Mouse (Mus musculus): ENCODE measurements at regions not wholly inside any gene's neighbourhood (a gene's known extent, or its start where the extent isn't known, plus 50 kb on each side); places are given as distances from the start of the nearest gene placed in this dataset.

DNA sequence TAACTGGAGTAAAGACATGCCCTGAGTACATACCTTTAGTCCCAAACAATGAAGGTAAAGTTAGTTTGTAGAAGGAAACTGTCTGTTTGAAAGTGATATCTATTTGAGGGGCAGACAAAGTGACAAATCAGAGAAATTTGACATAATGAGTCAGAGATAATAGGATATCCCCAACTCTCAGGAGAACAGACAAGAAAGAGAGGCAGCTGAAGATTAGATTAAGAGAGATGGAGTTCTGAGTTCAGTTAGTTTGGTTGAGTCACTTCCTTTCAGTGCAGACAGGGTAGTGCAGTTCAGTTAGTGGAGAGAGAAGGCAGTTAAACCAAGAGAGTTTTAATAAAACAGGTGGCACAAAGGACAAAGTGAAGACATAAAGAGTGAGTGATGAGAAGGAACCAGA, 477.4 kb upstream of the Diaph2 start:
- peaks cover 8% of the 10 kb centered on the region; the same call in 1 of the 2 replicates for H3K9me3 ChIP-seq (ENCODE audit: low read length)
- TF ChIP-seq NANOG (IDR thresholded peaks at IDR 0.05; ENCODE audit: borderline replicate concordance, low read length) (no peak), POU5F1 (IDR thresholded peaks at IDR 0.05; ENCODE audit: borderline replicate concordance, low read length) (no peak), CTCF (conservative IDR thresholded peaks at IDR 0.05; ENCODE audit: low read length) (no peak)
- no peak overlapping the region for H3K4me3 ChIP-seq (replicated peaks; ENCODE audit: low read length)
- no peaks in the 10 kb centered on the region for H3K36me3 ChIP-seq (ENCODE audit: insufficient read depth, low read length)
- H3K27me3 ChIP-seq (ENCODE audit: insufficient read depth, low read length) = no peaks in the 10 kb centered on the region
- H3K4me1 ChIP-seq (replicated peaks; ENCODE audit: low read depth, low read length) = no peaks in the 10 kb centered on the region

DNA sequence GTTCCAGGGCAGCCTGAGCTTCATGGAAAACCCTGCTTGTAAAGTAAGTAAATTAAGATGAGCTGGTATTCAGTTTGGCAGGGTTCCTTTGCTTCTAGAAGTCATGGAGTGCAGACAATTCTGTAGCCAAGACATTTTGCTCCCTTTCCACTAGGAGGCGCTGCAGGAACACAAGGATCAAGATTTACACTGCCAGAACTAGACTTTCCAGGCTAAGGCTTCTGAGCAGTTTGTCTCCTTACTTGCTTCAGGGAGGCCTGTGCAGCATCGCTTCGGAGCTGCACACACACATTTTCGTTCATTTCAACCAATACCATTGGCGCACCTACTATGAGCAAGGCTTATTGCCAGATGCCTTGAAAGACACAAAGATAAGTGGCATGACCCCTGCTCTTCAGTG, 445.6 kb upstream of the Diaph2 start:
- H3K27me3 ChIP-seq (ENCODE audit: insufficient read depth, low read length) = no peaks in the 10 kb centered on the region

DNA sequence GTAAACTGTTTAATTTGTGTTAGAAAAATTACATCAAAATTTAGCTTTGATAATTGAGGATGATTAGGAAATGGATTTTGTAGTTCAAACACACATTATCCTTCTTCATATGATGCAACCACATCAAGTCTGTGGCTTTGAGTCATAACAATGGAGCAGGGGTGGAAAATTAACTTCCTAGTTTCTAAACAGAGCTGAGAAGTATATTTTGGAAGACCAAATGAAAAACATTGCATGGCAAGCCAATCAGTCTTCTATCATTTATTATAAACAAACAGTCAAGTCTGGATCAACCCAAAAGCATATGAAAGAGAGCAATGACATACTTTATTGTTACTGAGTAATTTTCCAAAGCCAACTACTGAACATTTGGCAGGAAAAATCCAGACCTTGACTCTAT, 440.2 kb upstream of the Diaph2 start:
- H3K4me3 ChIP-seq (replicated peaks; ENCODE audit: low read length) = no peak overlapping the region
- H3K4me1 ChIP-seq (replicated peaks; ENCODE audit: low read depth, low read length) = no peaks in the 10 kb centered on the region
- no peak for TF ChIP-seq CTCF (conservative IDR thresholded peaks at IDR 0.05; ENCODE audit: low read length)
- TF ChIP-seq NANOG (IDR thresholded peaks at IDR 0.05; ENCODE audit: borderline replicate concordance, low read length) = no peak
- no peak for TF ChIP-seq POU5F1 (IDR thresholded peaks at IDR 0.05; ENCODE audit: borderline replicate concordance, low read length)
- no peaks in the 10 kb centered on the region for H3K9me3 ChIP-seq (ENCODE audit: low read length)
- H3K36me3 ChIP-seq (ENCODE audit: insufficient read depth, low read length) = no peaks in the 10 kb centered on the region
- H3K27me3 ChIP-seq (ENCODE audit: insufficient read depth, low read length) = no peaks in the 10 kb centered on the region

More for the DNA sequence above, 445.6 kb upstream of the Diaph2 start:
- H3K4me1 ChIP-seq (replicated peaks; ENCODE audit: low read depth, low read length) = no peaks in the 10 kb centered on the region
- no peak overlapping the region for H3K4me3 ChIP-seq (replicated peaks; ENCODE audit: low read length)
- TF ChIP-seq CTCF (conservative IDR thresholded peaks at IDR 0.05; ENCODE audit: low read length) (peak; percentile 54), NANOG (IDR thresholded peaks at IDR 0.05; ENCODE audit: borderline replicate concordance, low read length) (no peak)
- no peaks in the 10 kb centered on the region for H3K36me3 ChIP-seq (ENCODE audit: insufficient read depth, low read length)
- H3K9me3 ChIP-seq (ENCODE audit: low read length) = no peaks in the 10 kb centered on the region

GRCm38 (mm10) chrX:129329441-129329840, 420.1 kb upstream of the Diaph2 start:
- no peak overlapping the region for H3K4me3 ChIP-seq (replicated peaks; ENCODE audit: low read length)
- H3K4me1 ChIP-seq (replicated peaks; ENCODE audit: low read depth, low read length) = no peaks in the 10 kb centered on the region
- H3K36me3 ChIP-seq (ENCODE audit: insufficient read depth, low read length) = no peaks in the 10 kb centered on the region
- no peaks in the 10 kb centered on the region for H3K27me3 ChIP-seq (ENCODE audit: insufficient read depth, low read length)
- no peak for TF ChIP-seq NANOG (IDR thresholded peaks at IDR 0.05; ENCODE audit: borderline replicate concordance, low read length)
- no peak for TF ChIP-seq POU5F1 (IDR thresholded peaks at IDR 0.05; ENCODE audit: borderline replicate concordance, low read length)
- no peak for TF ChIP-seq CTCF (conservative IDR thresholded peaks at IDR 0.05; ENCODE audit: low read length)
- peaks cover 4% of the 10 kb centered on the region; the same call in 1 of the 2 replicates for H3K9me3 ChIP-seq (ENCODE audit: low read length)

- Histone ChIP-seq H3K4me1 (replicated peaks; ENCODE audit: low read depth, low read length) (no peaks in the 10 kb centered on the region), H3K9me3 (ENCODE audit: low read length) (no peaks in the 10 kb centered on the region), H3K36me3 (ENCODE audit: insufficient read depth, low read length) (no peaks in the 10 kb centered on the region), H3K27me3 (ENCODE audit: insufficient read depth, low read length) (no peaks in the 10 kb centered on the region), H3K4me3 (replicated peaks; ENCODE audit: low read length) (no peak overlapping the region)
- TF ChIP-seq NANOG (IDR thresholded peaks at IDR 0.05; ENCODE audit: borderline replicate concordance, low read length) (no peak; the same call in 1 of the 2 replicates), POU5F1 (IDR thresholded peaks at IDR 0.05; ENCODE audit: borderline replicate concordance, low read length) (no peak), CTCF (conservative IDR thresholded peaks at IDR 0.05; ENCODE audit: low read length) (no peak)
Observed at GRCm38 (mm10) chrX:129332810-129333209, 416.7 kb upstream of the Diaph2 start.
